Mouse (Mus musculus) urinary bladder, adult 2 months (tissue): ENCODE results near the gene Lrrc4c. TPM values are rescaled to one million over a fixed set of nuclear protein-coding genes. Genes with fewer than 3 reads are reported as not detected.

Experiments used
- DNase-seq: peaks from one replicate; pipeline ENCODE4 v3.0.0; 2022; ENCODE audit warnings: low spot score
- polyA plus RNA-seq: library from polyadenylated mRNA; depleted of rRNA; stranded (reverse); fragments of >200 nt; gene quantifications from 2 replicates; pipeline ENCODE4 v1.2.3, GENCODE M21; 2012

Gene Lrrc4c
- polyA plus RNA-seq, 1 experiment, result 0.58 TPM

GRCm38 (mm10) chr2:96547171-96547570 lies 229.2 kb downstream of the Lrrc4c start:
- DNase-seq, result no peak

GRCm38 (mm10) chr2:96573755-96574154 lies 255.8 kb downstream of the Lrrc4c start:
- no peak for DNase-seq

GRCm38 (mm10) chr2:96577701-96578100 lies 259.7 kb downstream of the Lrrc4c start:
- DNase-seq, result no peak

- no peak for DNase-seq
Observed at GRCm38 (mm10) chr2:96580136-96580733, 262.3 kb downstream of the Lrrc4c start.

- no peak for DNase-seq
Observed at GRCm38 (mm10) chr2:96585665-96586064, 267.7 kb downstream of the Lrrc4c start.

GRCm38 (mm10) chr2:96604801-96605200 lies 286.8 kb downstream of the Lrrc4c start:
- DNase-seq, result no peak

GRCm38 (mm10) chr2:96614121-96614520 lies 296.2 kb downstream of the Lrrc4c start:
- DNase-seq, result no peak

- DNase-seq, result no peak
Observed at GRCm38 (mm10) chr2:96618691-96619205, 300.8 kb downstream of the Lrrc4c start.

GRCm38 (mm10) chr2:96667113-96667512 lies 349.1 kb downstream of the Lrrc4c start:
- no peak for DNase-seq

- no peak for DNase-seq
Observed at GRCm38 (mm10) chr2:96681806-96682205, 363.8 kb downstream of the Lrrc4c start.

GRCm38 (mm10) chr2:96685328-96685727 lies 367.4 kb downstream of the Lrrc4c start:
- no peak for DNase-seq

GRCm38 (mm10) chr2:96705004-96705403 lies 387.0 kb downstream of the Lrrc4c start:
- DNase-seq, result no peak

GRCm38 (mm10) chr2:96707772-96708350 lies 389.9 kb downstream of the Lrrc4c start:
- DNase-seq, result no peak

GRCm38 (mm10) chr2:96714561-96714960 lies 396.6 kb downstream of the Lrrc4c start:
- no peak for DNase-seq

- DNase-seq, result no peak
Observed at GRCm38 (mm10) chr2:96717353-96717752, 399.4 kb downstream of the Lrrc4c start.

GRCm38 (mm10) chr2:96723395-96723794 lies 405.4 kb downstream of the Lrrc4c start:
- no peak for DNase-seq

GRCm38 (mm10) chr2:96736081-96736480 lies 418.1 kb downstream of the Lrrc4c start:
- DNase-seq, result no peak

GRCm38 (mm10) chr2:96755066-96755465 lies 437.1 kb downstream of the Lrrc4c start:
- no peak for DNase-seq

GRCm38 (mm10) chr2:96757701-96758100 lies 439.7 kb downstream of the Lrrc4c start:
- no peak for DNase-seq

GRCm38 (mm10) chr2:96763538-96763937 lies 445.6 kb downstream of the Lrrc4c start:
- DNase-seq, result no peak

GRCm38 (mm10) chr2:96775376-96775775 lies 457.4 kb downstream of the Lrrc4c start:
- DNase-seq, result no peak

- no peak for DNase-seq
Observed at GRCm38 (mm10) chr2:96796681-96797385, 478.9 kb downstream of the Lrrc4c start.

- DNase-seq, result no peak
Observed at GRCm38 (mm10) chr2:96850839-96851396, 532.9 kb downstream of the Lrrc4c start.
